Mouse (Mus musculus): ENCODE results near the gene Klhl25.

GRCm38 (mm10) chr7:75851290-75851689 is 3.2 kb downstream of the Klhl25 start:
- TF ChIP-seq POLR2A (IDR thresholded peaks at IDR 0.05; ENCODE audit: low read depth, low read length) (no peak), CTCF (IDR thresholded peaks at IDR 0.05; ENCODE audit: extremely low read depth, insufficient read length, insufficient replicate concordance, low read depth, low read length) (no peak)
